Mouse (Mus musculus) thymus, postnatal 0 days (tissue): ENCODE results near the gene Lrriq3. TPM values are rescaled to one million over a fixed set of nuclear protein-coding genes. Genes with fewer than 3 reads are reported as not detected.

Experiments
- polyA plus RNA-seq: library from polyadenylated mRNA; unstranded; fragments of >200 nt; fragmentation: Nextera tagmentation; extraction: Ambion mirVana; gene quantifications from 2 replicates; pipeline ENCODE4 v1.2.1, GENCODE M21; 2015

Gene Lrriq3
- polyA plus RNA-seq, 1 experiment from 2014 or later: 0.66 TPM

Other genes starting within 250 kb of the Lrriq3 start
- gene Tnni3k, start 38.0 kb upstream of the Lrriq3 start, polyA plus RNA-seq: 0.20 TPM in 1 of 2 replicates, not detected in the other
- 13.8 and 15.1 TPM in 2 replicates for gene Fpgt, start within 50 bp of the Lrriq3 start, polyA plus RNA-seq